In the genomic region with DNA sequence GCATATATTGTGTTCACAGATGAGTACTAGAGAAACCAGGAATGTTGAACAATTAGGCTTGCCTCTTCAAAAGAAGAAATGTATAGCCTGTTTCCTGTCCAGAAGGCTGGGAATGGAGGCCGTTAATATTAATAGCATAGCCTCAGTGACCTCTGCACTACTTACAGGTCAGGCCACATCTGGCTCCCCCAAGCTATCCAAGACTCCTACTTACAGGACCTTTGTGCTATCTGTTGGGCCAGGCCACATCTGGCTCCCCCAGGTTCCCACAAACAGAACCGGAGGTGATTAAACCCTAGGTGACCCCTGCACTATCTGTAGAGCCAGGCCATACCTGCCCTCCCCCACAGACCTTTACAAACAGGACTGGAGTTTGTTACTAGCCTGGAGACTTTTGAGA, we compare ENCODE assay signal across 21 mouse cellular contexts.
DNase-seq lines count a peak whose midpoint lies in the region; ATAC-seq lines count a peak whose summit lies in the region.
"Had no signal": no experiment of that assay in that cellular context is flagged by ENCODE, and none has a peak within 500 bp of the region (broad histone marks: within the 10 kb centered on the region; RNA-seq: fewer than 3 reads in every experiment).

No protein-coding gene starts in this region.

- no peaks in the 10 kb centered on the region for H3K9me3 ChIP-seq in midbrain, embryonic 10.5 days (replicated peaks)
- no peaks in the 10 kb centered on the region for H3K9me3 ChIP-seq in midbrain, embryonic 13.5 days
- H3K9me3 ChIP-seq: embryonic facial prominence, embryonic 15.5 days; forebrain, embryonic 10.5 days; heart, embryonic 15.5 days; hindbrain, embryonic 15.5 days had no signal

- peak overlapping the region; percentile 58 for H3K27ac ChIP-seq in midbrain, embryonic 10.5 days (replicated peaks)
- H3K27ac ChIP-seq in midbrain, embryonic 13.5 days, result no peak overlapping the region
- H3K27ac ChIP-seq: embryonic facial prominence, embryonic 15.5 days; forebrain, embryonic 10.5 days; heart, adult 2 months; heart, embryonic 15.5 days; hindbrain, embryonic 15.5 days had no signal

- DNase-seq in midbrain, embryonic 10.5 days (ENCODE audit: low spot score), result no peak
- peak; percentile 52 for DNase-seq in embryo, embryonic 11 days
- DNase-seq in hindlimb bud, embryonic 11.5 days (ENCODE audit: extremely low spot score, low read depth, low spot score), result peak; percentile 57
- DNase-seq in yolk sac, embryonic 10.5 days (ENCODE audit: low spot score), result peak; percentile 66
- DNase-seq in retina, postnatal 1 day, result no peak
- DNase-seq in B cell, adult 2 months, result no peak
- DNase-seq: adrenal gland, postnatal 14 days; cerebellum, adult 2 months; cerebellum, postnatal 10 days; heart, adult 2 months; heart, postnatal 14 days had no signal

- WGBS in midbrain, embryonic 10.5 days, result 69% methylated on average over 2 of the region's 2 CpGs
- 66% methylated on average over 2 of the region's 2 CpGs for WGBS in midbrain, embryonic 13.5 days

- no peak for ATAC-seq in midbrain, embryonic 13.5 days
- ATAC-seq: forebrain, embryonic 14.5 days; inflammation-experienced regulatory T-cells, adult 6 months; intestine, postnatal 0 days had no signal

- H3K4me1 ChIP-seq in midbrain, embryonic 10.5 days, result peaks cover 41% of the 10 kb centered on the region
- H3K4me1 ChIP-seq in midbrain, embryonic 13.5 days (replicated peaks), result peaks cover 29% of the 10 kb centered on the region
- H3K4me1 ChIP-seq: embryonic facial prominence, embryonic 15.5 days; heart, embryonic 15.5 days had no signal

- no peaks in the 10 kb centered on the region for H3K27me3 ChIP-seq in midbrain, embryonic 10.5 days (ENCODE audit: low read depth, poor library complexity, severe bottlenecking)
- peaks cover 4% of the 10 kb centered on the region; the same call in 1 of the 2 replicates for H3K27me3 ChIP-seq in midbrain, embryonic 13.5 days
- H3K27me3 ChIP-seq: embryonic facial prominence, embryonic 15.5 days; heart, embryonic 15.5 days; hindbrain, embryonic 15.5 days had no signal

- no peak overlapping the region for H3K4me3 ChIP-seq in midbrain, embryonic 10.5 days
- no peak overlapping the region for H3K4me3 ChIP-seq in midbrain, embryonic 13.5 days (replicated peaks)
- H3K4me3 ChIP-seq: embryonic facial prominence, embryonic 15.5 days; erythroblast, embryonic 14.5 days; forebrain, embryonic 10.5 days; heart, adult 2 months; heart, embryonic 15.5 days; hindbrain, embryonic 15.5 days had no signal

- H3K4me2 ChIP-seq in midbrain, embryonic 13.5 days (replicated peaks), result no peak overlapping the region
- H3K4me2 ChIP-seq: embryonic facial prominence, embryonic 15.5 days; heart, embryonic 11.5 days; heart, embryonic 15.5 days; hindbrain, embryonic 15.5 days had no signal

- no peaks in the 10 kb centered on the region for H3K36me3 ChIP-seq in midbrain, embryonic 10.5 days
- no peaks in the 10 kb centered on the region for H3K36me3 ChIP-seq in midbrain, embryonic 13.5 days
- H3K36me3 ChIP-seq: embryonic facial prominence, embryonic 15.5 days; forebrain, embryonic 10.5 days; heart, embryonic 15.5 days; hindbrain, embryonic 15.5 days had no signal

- H3K9ac ChIP-seq in midbrain, embryonic 13.5 days (replicated peaks), result no peak overlapping the region
- H3K9ac ChIP-seq: embryonic facial prominence, embryonic 15.5 days; heart, embryonic 15.5 days; hindbrain, embryonic 15.5 days had no signal

Comparison
In these comparisons a context has a peak if more than half of its experiments do, and no peak if none do; other contexts are left out.
1. DNase-seq: peak in embryo, embryonic 11 days (single experiment), hindlimb bud, embryonic 11.5 days (single experiment) and yolk sac, embryonic 10.5 days (single experiment); none in midbrain, embryonic 10.5 days (single experiment), retina, postnatal 1 day (single experiment) and B cell, adult 2 months (0 of 2).